Mouse (Mus musculus) heart, adult 2 months (tissue): ENCODE measurements around the gene Hoxa4.

Experiments used
- CTCF ChIP-seq: fragments of 200-600 bp; IDR thresholded peaks from 2 replicates; pipeline ENCODE4 v1.8.1; 2022; ENCODE audit warnings: antibody characterized with exemption, mild to moderate bottlenecking, moderate library complexity
- EP300 ChIP-seq: fragments of 200-500 bp; IDR thresholded peaks from 2 replicates; pipeline ENCODE4 v1.6.1; 2011; ENCODE audit warnings: low read depth, low read length, control low read depth; ENCODE audit not compliant: insufficient read depth
- POLR2A ChIP-seq: fragments of 200-500 bp; IDR thresholded peaks from 2 replicates; pipeline ENCODE4 v1.6.1; 2011; ENCODE audit warnings: mild to moderate bottlenecking, low read depth, low read length, control low read depth; ENCODE audit not compliant: insufficient read depth

DNA sequence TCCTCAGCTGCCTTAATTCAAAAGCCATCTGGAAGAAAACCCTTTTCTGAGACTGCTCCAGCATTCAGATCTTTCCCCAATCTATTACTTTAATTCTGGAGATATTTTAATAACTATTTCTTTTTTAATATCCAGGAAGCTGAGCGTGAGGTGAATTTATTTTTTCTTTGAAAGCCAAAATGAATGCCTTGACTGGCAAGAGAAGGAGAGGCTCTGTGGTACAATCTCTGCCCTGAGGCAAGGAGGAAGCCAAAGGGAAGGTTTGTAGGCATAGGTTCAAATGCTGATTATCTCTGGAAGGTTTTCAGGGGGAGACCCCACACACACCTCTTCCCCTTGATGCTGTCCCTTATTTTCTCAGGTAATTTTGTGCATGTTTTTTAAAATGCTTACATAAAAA is 24.4 kb downstream of the Hoxa4 start:
- TF ChIP-seq EP300 (no peak), CTCF (no peak), POLR2A (no peak)
